Mouse (Mus musculus): ENCODE data around the gene Coq10b.
"Not testable (repeated sequence)": the region's sequence is repeated elsewhere in the genome, so short reads cannot be mapped to it uniquely, and the experiment has no call there.

Coq10b gene

DNA sequence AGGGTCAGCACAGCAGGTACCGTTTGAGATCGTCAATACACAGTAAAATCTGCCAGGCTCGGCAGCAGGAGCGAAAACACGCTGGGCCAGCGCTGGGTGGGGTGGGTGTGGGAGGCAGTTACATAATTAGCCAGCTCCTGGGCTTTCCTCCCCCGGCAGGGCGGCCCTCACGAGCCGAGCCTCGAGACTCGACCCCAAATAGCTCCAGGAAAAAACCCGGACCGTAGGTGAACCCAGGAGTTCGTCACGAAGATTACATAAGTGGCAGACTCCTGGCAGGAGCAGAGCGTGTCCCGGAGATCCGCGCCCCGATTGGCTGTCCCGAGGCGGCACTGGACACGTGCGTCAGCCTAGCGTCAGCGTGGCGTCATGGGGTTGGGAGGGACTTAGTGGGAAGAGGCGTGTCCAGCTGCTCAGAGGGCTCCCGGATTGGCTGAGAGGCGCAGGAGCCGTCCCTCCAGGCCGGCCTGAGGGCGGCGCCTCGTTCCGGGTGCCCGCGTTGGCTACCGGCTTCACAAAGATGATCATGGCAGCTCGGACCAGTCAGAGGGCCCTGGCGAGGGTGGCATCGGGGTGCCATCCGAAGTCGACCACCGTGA, at the start of gene Coq10b:
Gene Coq10b, plus strand, starts transcription at position 416 of the 599 bp plus-strand sequence.
- peak; percentile 98 for DNase-seq (ENCODE audit: low spot score)

DNA sequence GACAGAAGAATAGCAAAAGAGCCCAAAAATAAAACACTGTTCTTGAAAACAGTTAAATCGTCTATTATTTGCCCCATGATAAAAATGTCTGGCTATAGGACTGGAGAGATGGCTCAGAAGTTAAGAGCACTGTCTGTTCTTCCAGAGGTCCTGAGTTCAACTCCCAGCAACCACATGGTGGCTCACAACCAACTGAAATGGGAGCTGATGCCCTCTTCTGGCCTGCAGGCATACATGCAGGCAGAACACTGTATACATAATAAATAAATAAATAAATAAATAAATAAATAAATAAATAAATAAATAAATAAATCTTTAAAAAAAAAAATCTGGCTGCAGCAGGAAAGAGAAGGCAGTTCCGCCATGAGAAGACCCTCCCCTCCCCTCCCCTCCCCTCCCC, 44.3 kb upstream of the Coq10b start:
- not testable (repeated sequence) for DNase-seq (ENCODE audit: low spot score)

DNA sequence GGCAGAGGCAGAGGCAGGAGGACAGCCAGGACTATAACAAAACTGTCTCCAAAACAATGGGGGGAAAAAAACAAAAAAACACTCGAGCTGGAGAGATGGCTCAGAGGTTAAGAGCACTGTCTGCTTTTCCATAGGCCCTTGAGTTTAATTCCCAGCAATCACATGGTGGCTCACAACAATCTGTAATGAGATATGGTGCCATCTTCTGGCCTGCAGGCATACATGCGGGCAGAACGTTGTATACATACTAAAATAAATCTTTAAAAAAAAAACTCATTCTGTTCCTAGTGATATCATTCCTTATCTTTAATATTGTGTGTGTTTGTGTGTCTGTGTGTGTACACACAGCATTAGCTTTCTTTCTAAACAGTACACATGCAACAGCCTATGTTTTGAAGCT, 40.1 kb upstream of the Coq10b start:
- DNase-seq (ENCODE audit: low spot score) = no peak

DNA sequence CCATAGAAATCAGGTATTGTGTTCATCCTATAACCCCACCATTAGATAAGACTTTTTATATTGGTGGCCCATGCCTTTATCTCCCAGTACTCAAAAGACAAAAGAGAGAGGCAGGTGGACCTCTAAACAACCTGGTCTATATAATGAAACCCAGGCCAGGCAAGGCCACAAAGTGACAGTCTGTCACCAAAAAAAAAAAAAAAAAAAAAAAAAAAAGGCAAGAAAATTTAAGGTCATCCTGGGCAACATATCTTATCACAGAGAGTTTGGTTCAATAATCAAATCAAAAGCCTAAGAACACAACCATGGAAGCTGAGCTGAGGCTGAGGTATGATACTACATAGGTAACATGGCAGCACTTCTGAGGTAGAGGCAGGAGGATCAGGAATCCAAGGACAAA, 30.7 kb upstream of the Coq10b start:
- DNase-seq (ENCODE audit: low spot score) = no peak

DNA sequence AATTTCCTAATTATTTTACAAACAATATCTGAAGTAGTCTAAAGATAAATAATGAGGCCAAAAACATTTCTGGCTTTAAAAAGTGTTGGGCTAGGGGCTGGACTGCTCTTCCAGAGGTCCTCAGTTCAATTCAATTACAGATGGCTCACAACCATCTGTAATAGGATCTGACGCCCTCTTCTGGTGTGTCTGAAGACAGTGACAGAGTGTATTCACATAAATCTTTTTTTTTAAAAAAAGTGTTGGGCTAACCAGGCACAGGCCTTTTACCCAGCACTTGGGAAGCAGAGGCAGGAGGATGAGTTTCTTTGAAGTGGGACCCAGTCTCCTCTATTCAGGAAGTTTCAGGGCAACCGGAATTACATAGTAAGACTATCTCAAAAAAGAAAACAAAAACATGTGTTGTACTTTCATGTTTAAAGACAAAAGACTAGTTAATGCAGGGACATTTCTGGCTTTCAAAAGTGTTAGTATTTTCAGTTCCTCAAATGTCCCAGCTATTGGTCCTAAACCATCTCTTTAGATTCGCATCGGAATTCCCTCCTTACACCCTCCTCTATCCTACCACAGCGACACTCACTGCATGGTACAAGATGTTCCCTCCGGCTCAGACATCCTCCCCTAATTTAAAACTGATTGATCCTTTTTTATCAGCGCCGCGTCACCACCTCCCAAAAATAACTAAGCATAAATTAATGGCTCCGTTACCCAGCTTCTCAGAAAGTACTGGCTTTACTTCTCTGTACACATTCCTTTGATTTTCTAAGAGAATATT, 26.7 kb upstream of the Coq10b start:
- no peak for DNase-seq (ENCODE audit: low spot score)

DNA sequence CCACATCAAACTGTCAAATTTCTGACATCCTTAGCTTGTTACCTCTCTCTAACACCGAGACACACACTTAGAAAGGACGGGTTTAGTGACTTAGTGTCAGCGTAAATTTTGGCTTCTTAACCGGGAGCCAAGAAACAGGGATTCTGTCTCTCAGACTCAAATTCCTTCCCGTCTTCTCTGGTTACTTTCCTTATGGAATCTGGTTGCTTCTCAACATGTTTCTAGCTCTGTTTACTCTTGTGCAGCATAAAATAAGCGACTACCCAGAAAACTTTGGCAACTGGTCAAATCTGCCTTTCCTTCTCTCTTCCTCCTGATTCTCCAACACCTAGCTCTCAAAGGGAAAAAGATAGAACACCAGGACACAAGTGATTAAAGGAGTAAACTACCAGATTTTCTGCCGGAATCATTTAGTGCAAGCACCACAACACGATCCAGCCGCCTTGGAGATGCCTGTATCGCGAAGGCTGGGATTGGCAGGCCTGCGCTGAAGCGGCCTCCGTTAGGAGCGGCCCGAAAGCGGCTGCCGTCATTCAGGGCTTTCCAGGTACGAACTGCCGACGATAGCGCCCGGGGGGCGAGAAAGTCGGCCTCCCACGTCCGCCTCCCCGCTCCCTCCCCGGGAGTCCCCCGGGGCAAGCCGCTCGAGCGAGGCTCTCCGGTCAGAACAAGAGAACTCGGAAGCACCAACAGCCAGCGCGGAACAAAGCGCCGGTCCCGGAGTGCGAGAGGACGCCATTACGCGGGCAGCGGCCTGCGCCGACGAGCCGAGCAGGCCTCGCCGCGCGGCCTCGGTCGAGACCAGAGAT, 25.9 kb upstream of the Coq10b start:
- no peak for DNase-seq (ENCODE audit: low spot score)

DNA sequence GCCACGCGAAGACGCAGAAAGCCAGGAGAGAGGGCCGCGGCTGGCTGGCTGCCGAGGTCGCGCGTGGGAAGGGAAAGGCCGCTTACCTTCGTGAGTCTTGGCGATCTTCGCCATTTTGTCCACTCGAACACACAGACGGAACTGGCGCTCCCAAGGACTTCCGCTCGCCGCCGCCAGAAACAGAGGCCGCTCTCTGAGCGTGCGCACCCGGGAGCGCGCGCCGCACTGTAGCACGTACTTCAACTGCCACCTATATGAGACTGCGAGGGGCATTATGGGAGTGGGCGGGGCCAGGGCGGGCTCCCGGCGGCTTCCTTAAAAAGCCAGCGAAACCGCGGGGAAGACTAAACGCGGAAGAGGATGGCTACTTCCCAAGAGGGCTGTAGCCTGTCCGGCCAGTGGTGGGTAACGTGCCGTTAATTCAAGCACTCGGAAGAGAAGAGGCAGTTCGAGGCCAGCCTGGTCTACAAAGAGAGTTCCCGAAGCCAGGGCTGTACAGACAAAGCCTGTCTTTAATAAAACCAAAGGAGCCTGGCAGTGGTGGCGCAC, 25.2 kb upstream of the Coq10b start, which contains the start of gene Sf3b1:
Gene Sf3b1, minus strand, starts transcription at position 229 of the 549 bp plus-strand sequence.
- DNase-seq (ENCODE audit: low spot score) = peak; percentile 96

DNA sequence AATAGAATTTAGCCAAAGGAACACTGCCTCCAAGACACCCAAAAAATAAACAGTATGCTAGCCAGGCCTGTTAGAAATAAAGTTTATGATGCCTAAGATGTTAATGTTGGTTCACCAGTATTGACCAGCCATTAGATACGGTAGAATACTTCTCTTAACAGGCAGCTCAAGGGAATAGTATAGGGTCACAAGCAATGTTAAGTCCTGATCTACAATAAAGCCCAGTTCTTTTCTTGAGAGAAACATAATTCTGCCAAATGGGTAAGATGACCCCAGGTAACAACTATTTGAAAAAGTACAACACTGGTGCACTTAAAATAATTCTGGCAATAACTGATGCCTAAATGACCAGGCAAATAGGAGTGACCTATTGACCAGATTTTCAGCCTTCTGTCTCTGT, 24.6 kb upstream of the Coq10b start:
- no peak for DNase-seq (ENCODE audit: low spot score)

DNA sequence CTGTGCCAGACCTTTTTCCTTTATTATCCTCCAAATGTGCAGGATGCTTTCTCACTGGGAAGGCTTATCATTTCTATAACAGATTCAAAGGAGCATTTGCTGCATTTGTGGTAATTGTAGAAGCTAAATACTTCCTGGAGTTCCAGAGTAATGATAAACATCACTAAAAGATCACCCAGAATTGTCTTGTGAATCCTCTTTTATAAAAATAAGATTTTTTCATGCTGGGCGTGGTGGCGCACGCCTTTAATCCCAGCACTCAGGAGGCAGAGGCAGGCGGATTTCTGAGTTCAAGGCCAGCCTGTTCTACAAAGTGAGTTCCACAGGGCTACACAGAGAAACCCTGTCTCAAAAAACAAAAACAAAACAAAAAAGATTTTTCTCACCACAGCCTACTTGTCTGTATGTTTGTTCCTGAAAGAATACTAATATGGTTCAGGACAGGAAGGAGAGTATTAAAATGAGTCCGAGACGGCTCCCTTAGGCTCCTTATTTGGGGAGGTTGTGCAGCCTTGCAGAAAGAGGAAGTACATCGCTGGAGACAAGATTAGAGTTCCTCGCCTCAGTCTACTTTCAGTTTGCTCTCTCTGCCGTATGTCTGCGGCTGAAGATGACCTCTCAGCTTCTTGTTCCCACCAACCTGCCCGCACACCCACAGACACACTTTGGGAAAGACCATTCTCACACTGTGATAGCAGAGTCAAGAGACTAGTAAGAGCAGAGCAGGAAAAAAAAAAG, 23.9 kb upstream of the Coq10b start:
- DNase-seq (ENCODE audit: low spot score) = no peak

DNA sequence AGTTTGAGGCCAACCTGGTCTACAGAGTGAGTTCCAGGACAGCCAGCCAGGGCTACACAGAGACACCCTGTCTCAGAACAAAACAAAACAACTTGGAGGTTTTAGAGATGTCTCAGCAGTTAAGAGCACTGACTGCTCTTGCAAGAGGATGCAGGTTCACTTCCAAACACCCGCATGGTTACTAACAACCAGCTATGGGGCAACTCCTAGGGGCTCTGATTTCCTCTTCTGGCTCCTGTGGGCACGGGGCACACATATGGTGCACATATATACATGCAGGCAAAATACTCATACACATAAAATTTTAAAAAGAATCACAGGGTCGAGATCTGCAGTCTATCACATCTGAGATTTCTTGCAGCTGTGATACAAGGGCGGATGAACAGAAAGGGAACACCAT, 23.1 kb upstream of the Coq10b start:
- no peak for DNase-seq (ENCODE audit: low spot score)

DNA sequence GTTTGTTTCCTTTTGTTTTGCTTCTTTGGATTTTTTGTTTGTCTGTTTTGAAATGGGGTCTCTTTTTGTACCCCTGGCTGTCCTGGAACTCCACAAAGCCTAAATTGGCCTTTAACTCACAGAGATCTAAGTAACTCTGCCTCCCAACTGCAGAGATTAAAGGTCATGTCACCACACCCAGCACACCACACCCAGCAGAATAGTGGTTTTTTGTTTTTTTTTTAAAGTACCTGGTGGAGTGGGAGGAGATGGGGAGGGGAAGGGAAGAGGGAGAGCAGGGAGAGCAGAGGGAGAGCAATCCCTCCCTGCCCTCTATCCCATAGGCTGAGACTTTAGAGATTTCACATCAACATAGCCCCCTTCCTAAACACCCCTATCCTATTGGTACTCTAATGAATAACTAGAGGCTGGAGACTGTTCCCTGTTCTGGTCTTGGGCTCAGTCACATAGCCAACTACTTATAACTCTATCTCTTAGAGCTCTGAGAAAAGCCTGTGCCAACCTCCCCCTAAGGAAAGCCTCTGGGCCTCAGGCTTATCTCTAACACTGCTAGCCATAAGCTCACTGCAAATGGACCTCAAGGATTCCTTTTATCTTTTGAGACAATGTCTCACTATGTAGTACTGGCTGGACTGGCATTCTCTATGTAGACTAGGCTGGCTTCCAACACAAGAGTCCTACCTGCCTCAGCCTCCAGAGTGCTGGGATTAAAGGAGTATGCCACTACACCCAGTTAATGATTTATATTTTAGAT, 21.4 kb upstream of the Coq10b start:
- no peak for DNase-seq (ENCODE audit: low spot score)

DNA sequence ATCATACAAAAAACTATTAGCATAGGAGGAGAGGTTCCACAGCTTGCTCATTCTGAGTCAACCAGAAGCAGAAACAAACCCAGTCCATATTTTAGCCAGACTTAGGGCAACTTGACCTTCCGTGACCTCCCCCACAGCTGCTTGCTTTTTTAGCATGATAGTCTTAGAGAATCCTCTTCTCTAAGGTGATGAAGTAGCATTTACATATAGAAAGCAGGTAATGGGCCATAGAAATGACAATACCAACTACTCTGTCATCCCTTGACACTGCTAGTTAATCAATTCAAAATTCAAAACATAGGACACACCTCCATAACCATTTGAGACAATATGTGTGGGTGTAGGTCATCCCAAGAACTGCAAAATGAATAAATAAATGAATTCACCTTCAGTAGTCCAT, 12.6 kb upstream of the Coq10b start:
- DNase-seq (ENCODE audit: low spot score) = no peak

DNA sequence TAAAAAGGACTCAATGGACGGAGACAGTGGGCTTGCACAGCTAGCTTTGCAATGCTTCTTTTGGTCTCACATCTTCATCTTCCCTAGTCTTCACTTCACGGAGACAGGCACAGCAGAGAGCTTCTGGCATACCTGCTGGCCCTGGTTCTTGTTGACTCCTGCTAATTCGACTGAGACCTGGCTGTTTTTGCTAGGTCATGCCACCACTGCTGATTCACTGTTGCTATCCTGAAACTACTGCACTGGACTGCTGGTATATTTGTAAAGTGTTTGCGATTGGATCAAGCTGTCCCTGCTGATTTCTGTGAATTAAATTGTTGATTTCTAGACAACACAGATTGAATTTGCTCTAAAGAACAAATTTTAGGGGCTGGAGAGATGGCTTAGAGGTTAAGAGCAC, 10.9 kb upstream of the Coq10b start:
- no peak for DNase-seq (ENCODE audit: low spot score)

DNA sequence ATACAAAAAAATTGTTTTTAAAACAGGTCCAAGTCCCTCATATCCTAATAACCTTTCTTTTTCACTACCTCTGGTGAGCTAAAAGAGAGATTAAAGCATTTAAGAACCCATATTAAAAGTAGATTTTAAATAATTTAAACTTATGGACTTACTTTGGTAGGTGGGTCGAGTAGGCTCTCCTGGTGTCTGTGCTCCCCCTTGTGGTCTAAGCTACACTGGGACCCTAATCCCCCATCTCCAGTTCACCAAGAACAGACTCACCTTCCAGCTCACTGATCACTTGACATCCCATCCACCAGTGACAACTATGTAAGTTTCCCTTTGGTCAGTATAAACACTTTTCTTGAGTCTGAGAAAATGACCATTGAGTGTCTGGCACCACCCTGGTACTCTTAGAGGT, 10.3 kb upstream of the Coq10b start:
- DNase-seq (ENCODE audit: low spot score) = no peak

DNA sequence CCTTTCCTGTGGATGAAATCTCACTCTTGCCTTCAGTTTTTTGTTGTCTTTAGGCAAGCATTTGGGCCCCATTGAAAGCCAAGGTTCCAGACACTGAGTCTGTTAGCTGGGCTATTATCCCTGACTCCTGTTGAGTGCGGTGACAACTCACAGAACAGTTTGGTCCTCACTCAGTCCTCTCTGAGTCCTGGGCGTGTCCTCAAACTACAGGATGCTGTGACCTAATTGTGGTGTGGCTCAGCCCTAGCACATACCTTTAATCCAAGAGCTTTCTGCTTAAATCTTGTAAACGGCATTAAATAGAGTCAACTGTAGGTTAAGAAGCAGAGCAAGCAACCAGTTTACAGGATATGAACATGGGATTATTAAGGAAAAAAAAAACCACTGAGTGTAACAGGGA, 9.4 kb upstream of the Coq10b start:
- no peak for DNase-seq (ENCODE audit: low spot score)

DNA sequence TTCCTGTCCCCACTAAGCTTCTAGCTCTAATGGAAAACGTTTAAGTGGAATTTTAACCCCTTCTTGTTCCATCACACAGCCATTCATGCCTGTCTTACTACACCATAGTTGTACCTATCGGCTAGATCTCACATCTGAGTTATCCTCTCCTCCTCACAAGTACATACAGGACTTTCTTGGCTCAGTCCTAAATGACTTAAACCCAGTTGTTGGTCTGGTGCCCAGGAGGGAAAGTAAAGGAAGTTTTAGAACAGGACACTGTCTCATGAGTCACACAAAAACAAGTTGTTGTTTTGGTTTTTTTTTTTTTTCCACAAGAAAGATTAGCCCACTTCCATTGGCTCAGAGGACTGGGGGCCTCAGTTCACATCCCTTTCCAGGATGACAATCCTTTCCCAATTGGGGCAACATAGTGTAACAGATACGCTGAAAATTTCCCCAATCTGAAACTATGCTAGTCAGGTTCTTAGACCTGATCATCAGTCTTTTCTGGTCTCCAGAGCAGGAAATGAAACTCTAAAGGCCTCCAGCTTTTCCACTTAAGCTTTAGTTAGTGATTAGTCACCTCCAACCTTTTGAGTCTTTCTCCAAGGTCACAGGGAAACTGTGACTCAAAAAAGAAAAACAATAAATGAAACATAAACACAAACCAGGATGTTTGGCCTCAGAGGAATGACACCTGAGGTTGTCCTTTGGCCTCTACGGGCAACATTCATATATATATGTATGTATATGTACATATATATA, 3.6 kb upstream of the Coq10b start:
- DNase-seq (ENCODE audit: low spot score) = no peak

DNA sequence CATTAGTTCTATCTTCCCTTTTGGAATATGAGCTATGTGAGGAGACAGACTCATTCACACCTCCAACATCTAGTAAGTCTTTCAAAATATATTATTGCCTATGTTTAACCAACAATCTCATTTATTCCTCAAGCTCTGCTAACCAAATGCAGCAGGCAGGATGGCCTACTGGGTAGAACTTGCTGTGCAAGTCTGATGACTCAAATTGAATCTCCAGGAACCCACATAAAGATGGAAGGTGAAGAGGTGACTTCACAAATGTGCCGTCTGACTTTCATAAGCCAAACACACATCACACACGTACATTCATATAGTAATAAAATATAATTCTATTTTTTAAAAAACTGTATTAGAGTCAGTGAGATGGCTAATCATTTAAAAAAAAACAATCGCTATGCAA, 899 bp upstream of the Coq10b start:
- no peak for DNase-seq (ENCODE audit: low spot score)

DNA sequence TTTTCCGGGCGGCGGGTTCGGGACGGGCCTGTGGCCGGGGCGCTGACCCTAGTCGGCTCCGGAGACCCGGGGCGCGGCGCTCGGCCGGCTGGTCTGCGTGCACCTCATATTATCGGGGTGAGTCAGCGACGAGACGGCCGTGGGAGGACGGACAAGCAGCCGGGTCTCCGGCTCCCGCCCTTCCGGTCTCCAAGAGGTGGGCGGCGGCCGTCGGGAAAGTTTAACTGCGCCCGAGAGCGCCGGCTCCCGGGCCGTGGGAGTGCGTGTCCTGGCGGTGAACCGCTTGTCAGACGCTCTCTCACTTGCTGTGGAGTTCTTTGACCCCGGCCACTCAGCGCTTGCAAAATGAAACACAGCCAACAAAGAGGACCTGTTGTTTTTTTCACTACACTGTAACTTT, 435 bp downstream of the Coq10b start:
- DNase-seq (ENCODE audit: low spot score) = peak; percentile 83

DNA sequence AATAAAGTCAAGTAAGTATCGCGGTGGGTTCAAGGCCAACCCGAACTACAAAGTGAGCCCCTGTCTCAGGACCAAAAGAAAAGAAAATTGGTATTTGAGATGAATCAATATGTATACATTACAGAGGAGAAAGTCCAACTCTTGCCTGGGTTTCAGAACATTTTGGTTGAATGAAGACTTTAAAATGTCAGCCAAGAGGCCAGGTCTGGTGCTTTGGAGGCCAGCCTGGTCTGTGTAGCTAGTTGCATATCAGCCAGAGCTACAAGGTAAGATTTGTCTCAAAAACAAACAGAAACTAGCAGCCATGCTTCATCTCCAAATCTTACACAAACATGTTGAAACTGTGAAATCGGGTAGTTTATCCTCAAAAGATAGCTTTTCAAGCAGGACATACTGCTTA, 1.0 kb downstream of the Coq10b start:
- DNase-seq (ENCODE audit: low spot score) = no peak

DNA sequence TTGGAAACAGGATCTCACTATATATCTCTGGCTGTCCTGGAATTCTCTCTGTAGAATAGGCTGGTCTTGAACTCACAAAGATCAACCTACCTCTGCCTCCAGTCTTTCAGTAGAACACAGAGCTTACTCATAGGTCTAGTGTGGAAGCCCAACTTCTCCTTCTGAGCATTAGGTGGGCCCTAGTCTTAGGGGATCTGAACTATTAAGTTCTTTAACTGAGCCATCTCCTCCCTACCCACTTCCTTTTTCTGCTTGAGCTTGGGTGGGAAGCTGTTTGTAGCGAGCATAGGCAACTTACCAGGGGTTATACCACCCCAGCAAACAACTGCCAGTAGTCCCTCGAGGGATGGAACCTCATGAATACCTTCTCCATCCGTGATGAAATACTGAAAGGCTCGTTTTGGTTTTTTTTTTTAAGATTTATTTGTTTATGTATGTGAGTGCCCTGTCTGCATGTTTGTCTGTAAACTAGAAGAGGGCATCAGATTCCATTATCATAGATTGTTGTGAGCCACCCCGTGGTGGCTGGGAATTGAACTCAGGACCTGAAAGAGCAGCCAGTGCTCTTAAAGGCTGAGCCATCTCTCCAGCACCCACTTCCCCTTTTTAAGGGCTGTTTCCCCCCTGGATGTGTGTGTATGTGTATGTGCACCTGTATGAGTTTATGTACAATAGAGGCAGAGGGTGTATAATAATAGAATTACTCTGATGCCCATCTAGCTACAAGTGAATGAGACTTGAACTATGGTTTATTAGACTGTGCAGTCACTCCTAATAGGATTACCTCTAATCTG, 2.9 kb downstream of the Coq10b start:
- no peak for DNase-seq (ENCODE audit: low spot score)

All from testis, postnatal 10 days (tissue).